Mouse (Mus musculus) bone marrow macrophage, adult 2 months (primary cell): ENCODE results near the gene Atp7a.

ENCODE experiments used
- CTCF ChIP-seq: IDR thresholded peaks from 2 replicates; pipeline ENCODE4 v1.5.1; 2012; ENCODE audit warnings: low read depth, mild to moderate bottlenecking, low read length, moderate library complexity
- POLR2A ChIP-seq: IDR thresholded peaks from 2 replicates; pipeline ENCODE4 v1.6.1; 2012; ENCODE audit warnings: mild to moderate bottlenecking, low read depth, low read length, borderline replicate concordance

DNA sequence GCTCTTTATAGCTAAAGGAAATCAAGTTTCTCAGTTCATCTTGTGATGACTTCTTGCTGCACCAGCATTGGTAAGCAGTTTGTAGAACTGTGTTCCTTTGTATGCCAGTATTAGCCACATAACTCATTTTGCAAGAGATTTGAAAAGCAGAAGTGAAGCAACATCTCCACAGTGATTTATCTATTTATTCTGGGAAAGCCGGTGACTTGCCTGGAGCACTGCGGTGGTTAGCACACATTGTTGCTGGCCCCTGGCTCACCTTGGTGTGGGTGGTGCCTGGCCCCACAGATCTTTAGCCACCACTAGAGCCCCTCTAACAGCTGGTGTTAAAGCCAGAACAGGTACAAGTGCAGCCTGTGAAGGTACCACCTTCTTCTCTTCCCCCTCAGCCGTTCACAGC is 107.8 kb downstream of the Atp7a start:
- TF ChIP-seq POLR2A (no peak), CTCF (no peak)
